Mouse (Mus musculus) liver, embryonic 16.5 days (tissue): ENCODE results near the gene Galns. TPM values are rescaled to one million over a fixed set of nuclear protein-coding genes. Genes with fewer than 3 reads are reported as not detected.
"Not testable (repeated sequence)": the region's sequence is repeated elsewhere in the genome, so short reads cannot be mapped to it uniquely, and the experiment has no call there.

Experiments used
- ATAC-seq: fragments of 200-750 bp; cut with Nextera tagmentation; 2 replicates; pipeline ENCODE4 v1.8.0; 2017; ENCODE audit warnings: low read depth, mild to moderate bottlenecking, moderate number of reproducible peaks, moderate library complexity
- H3K27ac ChIP-seq: fragments of 300-500 bp; sonication (generic); 2 replicates; pipeline ENCODE4 v1.5.1; 2014; ENCODE audit warnings: mild to moderate bottlenecking, low read length
- H3K27me3 ChIP-seq: fragments of 300-500 bp; sonication (generic); 2 replicates; pipeline ENCODE4 v1.6.1; 2014; ENCODE audit warnings: low read depth, low read length, mixed read lengths; ENCODE audit not compliant: control insufficient read depth, insufficient read depth
- H3K36me3 ChIP-seq: fragments of 300-500 bp; sonication (generic); 2 replicates; pipeline ENCODE4 v1.6.1; 2014; ENCODE audit warnings: mild to moderate bottlenecking; ENCODE audit not compliant: control insufficient read depth, insufficient read depth
- H3K4me1 ChIP-seq: fragments of 300-500 bp; sonication (generic); 2 replicates; pipeline ENCODE4 v1.6.1; 2014; ENCODE audit warnings: low read depth, low read length, mixed read lengths; ENCODE audit not compliant: control insufficient read depth
- H3K4me2 ChIP-seq: fragments of 300-500 bp; sonication (generic); 2 replicates; pipeline ENCODE4 v1.6.1; 2014; ENCODE audit warnings: low read depth, low read length, mixed read lengths
- H3K4me3 ChIP-seq: fragments of 300-500 bp; sonication (generic); 2 replicates; pipeline ENCODE4 v1.5.1; 2014; ENCODE audit warnings: low read depth, mild to moderate bottlenecking, low read length
- H3K9ac ChIP-seq: fragments of 300-500 bp; sonication (generic); 2 replicates; pipeline ENCODE4 v1.6.1; 2014; ENCODE audit warnings: low read depth, low read length
- H3K9me3 ChIP-seq: fragments of 300-500 bp; sonication (generic); replicated peaks from 2 replicates; pipeline ENCODE4 v1.6.1; 2016; ENCODE audit warnings: low read length; ENCODE audit not compliant: control insufficient read depth
- WGBS: fragments of 180-500 bp; shearing (Covaris S2); extraction: QIAGEN DNeasy Blood & Tissue Kit; methylation state at CpG from one replicate; pipeline ENCODE4 v1.1.7; 2014; ENCODE audit not compliant: insufficient replicate concordance; 5-methylcytosine and 5-hydroxymethylcytosine counted together
- polyA plus RNA-seq: library from polyadenylated mRNA; unstranded; fragments of >200 nt; fragmentation: Nextera tagmentation; extraction: Ambion mirVana; gene quantifications from 2 replicates; pipeline ENCODE4 v1.2.1, GENCODE M21; 2015

Gene Galns
- polyA plus RNA-seq, 1 experiment from 2014 or later, result 8.6 TPM

DNA sequence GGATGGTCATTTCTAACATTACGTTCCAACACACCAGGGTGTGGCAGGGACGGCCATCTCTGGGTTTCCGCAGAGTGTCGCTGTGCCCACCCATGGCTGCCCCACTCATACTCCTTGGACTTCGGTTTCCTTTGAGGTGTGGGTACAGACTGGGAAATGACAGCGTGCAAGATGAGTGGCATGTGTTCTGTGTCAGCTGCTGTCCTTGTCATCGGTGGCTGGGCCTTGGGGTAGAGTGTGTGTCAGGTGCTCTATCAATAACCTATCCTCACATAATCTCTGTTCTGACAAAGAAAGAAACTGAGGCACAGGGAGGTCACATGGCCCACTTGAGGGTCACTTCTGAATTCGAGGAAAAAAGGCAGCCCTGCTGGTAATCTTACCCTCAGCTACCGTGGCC lies 26.0 kb upstream of the Galns start:
- Histone ChIP-seq H3K9me3 (no peaks in the 10 kb centered on the region), H3K27ac (no peak overlapping the region), H3K4me3 (no peak overlapping the region), H3K27me3 (no peaks in the 10 kb centered on the region), H3K36me3 (peaks cover 5% of the 10 kb centered on the region; the same call in 1 of the 2 replicates), H3K4me1 (peaks cover 23% of the 10 kb centered on the region), H3K9ac (no peak overlapping the region), H3K4me2 (no peak overlapping the region)
- ATAC-seq, result no peak
- 87% methylated on average over 9 of the region's 9 CpGs for WGBS

DNA sequence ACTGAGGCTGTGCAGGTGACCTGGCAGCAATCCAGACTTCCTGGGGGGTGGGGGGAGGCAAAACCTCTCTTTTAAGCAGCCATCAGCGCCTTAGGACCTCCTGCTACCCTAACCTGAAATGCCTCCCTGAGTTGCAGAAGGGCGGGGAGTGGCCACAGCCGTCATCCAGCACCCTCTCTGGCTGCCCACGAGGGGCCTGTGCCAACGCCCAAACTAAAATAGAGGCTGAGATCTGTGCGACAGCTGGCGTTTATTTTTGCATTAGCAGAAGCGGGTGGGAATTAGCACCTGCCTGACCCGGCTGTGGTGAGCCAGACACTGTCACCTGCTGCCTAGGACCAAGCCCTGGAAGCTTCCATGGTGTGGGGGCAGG lies 25.5 kb upstream of the Galns start:
- no peak for ATAC-seq
- peaks cover 23% of the 10 kb centered on the region for H3K4me1 ChIP-seq
- H3K27me3 ChIP-seq, result no peaks in the 10 kb centered on the region
- peak overlapping the region; percentile 88 for H3K27ac ChIP-seq
- peaks cover 5% of the 10 kb centered on the region; the same call in 1 of the 2 replicates for H3K36me3 ChIP-seq
- H3K4me2 ChIP-seq, result peak overlapping the region; percentile 44; the same call in 1 of the 2 replicates
- no peaks in the 10 kb centered on the region for H3K9me3 ChIP-seq
- H3K9ac ChIP-seq, result no peak overlapping the region; the same call in 1 of the 2 replicates
- H3K4me3 ChIP-seq, result no peak overlapping the region
- WGBS, result 61% methylated on average over 9 of the region's 9 CpGs

DNA sequence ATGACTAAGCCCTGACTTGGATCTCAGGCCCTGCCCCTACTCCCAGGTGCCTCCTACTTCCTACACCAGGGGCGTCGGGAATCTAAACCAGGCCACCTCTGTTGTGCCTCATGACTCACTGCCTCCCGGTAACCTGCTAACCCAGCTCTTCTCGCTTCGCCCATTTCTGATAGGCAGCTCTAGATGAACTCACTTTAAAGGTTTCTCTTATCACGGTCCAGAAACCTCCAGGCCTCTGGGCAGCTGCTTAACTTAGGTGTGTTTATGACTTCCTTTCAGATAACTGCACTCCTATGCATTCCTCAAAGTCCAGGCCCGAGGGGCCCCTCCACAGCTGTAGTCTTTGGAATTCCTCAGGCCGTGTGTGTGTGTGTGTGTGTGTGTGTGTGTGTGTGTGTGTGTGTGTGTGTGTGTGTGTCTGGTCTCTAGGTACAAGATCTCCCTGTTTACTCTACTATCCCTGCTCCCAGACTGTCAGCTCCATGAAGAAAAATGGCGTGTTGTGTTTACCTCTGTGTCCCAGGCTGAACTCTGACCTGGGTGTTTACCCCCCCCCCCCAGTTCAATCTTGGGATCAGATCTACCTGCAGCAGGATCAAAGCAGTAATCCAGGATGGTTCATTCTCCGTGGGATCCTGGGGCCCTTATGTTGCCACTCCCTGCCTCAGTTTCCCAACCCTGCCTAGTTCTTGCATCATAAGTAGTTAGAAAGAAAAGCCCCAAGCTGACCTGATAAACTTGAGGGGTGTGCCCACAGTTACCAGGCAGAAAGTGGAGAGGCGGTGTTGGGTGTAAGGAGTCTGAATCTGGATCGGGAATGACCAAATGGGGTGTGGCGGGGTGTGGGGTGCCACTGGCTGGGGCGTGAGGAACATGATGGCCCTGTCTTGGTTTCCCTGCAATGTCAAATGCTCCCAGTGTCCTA lies 24.9 kb upstream of the Galns start:
- Histone ChIP-seq H3K9me3 (no peaks in the 10 kb centered on the region), H3K27ac (peak overlapping the region; percentile 88), H3K36me3 (peaks cover 5% of the 10 kb centered on the region; the same call in 1 of the 2 replicates), H3K4me2 (peak overlapping the region; percentile 44), H3K4me3 (no peak overlapping the region), H3K27me3 (no peaks in the 10 kb centered on the region), H3K9ac (peak overlapping the region; percentile 24), H3K4me1 (peaks cover 23% of the 10 kb centered on the region)
- 36% methylated on average over 14 of the region's 14 CpGs for WGBS
- ATAC-seq, result peak; percentile 90

DNA sequence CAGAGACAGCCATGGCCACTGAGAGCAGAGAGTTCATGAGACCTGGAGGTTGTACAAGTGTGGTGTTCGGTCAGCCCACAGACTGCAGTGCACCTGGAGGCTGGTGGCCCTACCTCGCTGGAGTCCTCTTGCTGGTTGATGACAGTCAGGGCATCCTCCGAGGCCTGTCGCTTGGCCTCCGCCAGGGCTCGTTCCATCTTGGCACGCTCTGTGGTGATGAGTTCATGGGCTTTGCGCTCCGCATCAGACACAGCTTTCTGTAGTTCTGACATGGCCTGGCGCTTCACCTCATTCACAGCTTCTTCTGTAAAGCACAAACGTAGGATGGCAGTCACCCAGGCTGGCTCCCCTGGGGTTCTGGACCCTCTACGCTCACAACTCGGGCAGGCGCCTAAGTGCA lies 21.9 kb upstream of the Galns start:
- no peaks in the 10 kb centered on the region for H3K9me3 ChIP-seq
- peaks cover 5% of the 10 kb centered on the region; the same call in 1 of the 2 replicates for H3K36me3 ChIP-seq
- no peak overlapping the region for H3K4me2 ChIP-seq
- no peak overlapping the region for H3K27ac ChIP-seq
- 87% methylated on average over 14 of the region's 14 CpGs for WGBS
- no peaks in the 10 kb centered on the region for H3K27me3 ChIP-seq
- ATAC-seq, result no peak
- no peak overlapping the region for H3K9ac ChIP-seq
- H3K4me3 ChIP-seq, result no peak overlapping the region
- peaks cover 23% of the 10 kb centered on the region for H3K4me1 ChIP-seq

DNA sequence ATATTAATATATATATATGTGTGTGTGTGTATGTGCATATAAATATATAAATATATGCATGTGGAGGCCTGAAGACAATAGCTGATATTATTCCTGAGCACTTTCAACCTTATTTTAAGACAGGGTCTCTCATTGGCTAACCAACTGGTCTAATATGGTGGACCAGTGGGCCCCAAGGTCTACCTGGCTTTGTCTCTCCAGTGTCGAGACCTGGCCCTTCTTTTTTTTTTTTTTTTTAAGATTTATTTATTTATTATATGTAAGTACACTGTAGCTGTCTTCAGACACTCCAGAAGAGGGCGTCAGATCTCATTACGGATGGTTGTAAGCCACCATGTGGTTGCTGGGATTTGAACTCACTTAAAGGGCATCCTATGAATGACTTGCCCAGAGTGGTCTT lies 20.9 kb upstream of the Galns start:
- WGBS, result 48% methylated on average over 3 of the region's 3 CpGs
- H3K27me3 ChIP-seq, H3K4me2 ChIP-seq, H3K9me3 ChIP-seq, H3K4me3 ChIP-seq, H3K9ac ChIP-seq, ATAC-seq, H3K36me3 ChIP-seq, H3K27ac ChIP-seq: not testable (repeated sequence)
- peaks cover 18% of the 10 kb centered on the region for H3K4me1 ChIP-seq

DNA sequence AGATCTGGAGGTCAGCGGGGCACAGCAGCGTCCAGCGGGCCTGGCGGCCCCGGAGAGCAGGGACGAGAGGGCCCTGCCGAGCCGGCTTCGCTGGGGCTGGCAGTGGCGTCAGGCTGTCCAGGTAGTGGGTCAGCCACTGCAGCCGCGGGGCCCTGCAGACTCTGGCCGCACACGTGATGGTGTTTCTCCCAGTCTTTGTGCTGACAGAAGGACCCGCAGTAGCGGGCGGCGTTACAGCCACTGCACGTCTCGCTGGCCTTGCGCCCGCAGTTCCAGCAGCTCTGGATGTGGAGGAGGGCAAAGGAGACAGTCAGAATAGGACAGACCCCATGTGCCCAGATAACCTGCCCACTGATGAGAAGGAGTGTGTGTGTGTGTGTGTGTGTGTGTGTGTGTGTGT lies 19.4 kb upstream of the Galns start:
- Histone ChIP-seq H3K27ac (no peak overlapping the region), H3K9ac (no peak overlapping the region), H3K4me2 (no peak overlapping the region), H3K9me3 (no peaks in the 10 kb centered on the region), H3K4me1 (peaks cover 5% of the 10 kb centered on the region), H3K27me3 (no peaks in the 10 kb centered on the region), H3K36me3 (peaks cover 5% of the 10 kb centered on the region; the same call in 1 of the 2 replicates), H3K4me3 (no peak overlapping the region)
- 77% methylated on average over 22 of the region's 22 CpGs for WGBS
- ATAC-seq, result no peak; the same call in 1 of the 2 replicates

DNA sequence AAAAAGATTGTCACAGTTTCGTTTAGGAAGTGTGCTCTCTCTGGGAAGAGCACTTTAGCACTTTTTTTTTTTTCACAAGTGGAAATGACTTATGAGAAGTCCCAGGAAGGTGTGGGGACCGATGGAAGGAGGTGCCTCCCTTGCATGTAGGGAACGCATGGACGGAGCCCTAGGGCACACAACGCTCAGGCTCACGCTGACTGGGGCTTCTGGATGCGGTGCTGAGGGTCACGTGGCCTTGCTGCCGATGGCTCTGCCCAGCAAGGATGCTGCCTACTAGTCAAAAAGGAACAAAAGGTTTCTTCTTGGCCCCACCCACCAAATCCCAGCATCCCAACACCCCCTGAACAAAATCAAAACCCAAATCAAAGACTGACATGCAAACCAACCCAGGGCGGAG lies 18.1 kb upstream of the Galns start:
- Histone ChIP-seq H3K27ac (no peak overlapping the region), H3K4me2 (no peak overlapping the region), H3K36me3 (peaks cover 3% of the 10 kb centered on the region; the same call in 1 of the 2 replicates), H3K9ac (no peak overlapping the region), H3K4me3 (no peak overlapping the region), H3K27me3 (no peaks in the 10 kb centered on the region), H3K9me3 (no peaks in the 10 kb centered on the region), H3K4me1 (no peaks in the 10 kb centered on the region)
- ATAC-seq, result no peak
- 79% methylated on average over 10 of the region's 10 CpGs for WGBS

DNA sequence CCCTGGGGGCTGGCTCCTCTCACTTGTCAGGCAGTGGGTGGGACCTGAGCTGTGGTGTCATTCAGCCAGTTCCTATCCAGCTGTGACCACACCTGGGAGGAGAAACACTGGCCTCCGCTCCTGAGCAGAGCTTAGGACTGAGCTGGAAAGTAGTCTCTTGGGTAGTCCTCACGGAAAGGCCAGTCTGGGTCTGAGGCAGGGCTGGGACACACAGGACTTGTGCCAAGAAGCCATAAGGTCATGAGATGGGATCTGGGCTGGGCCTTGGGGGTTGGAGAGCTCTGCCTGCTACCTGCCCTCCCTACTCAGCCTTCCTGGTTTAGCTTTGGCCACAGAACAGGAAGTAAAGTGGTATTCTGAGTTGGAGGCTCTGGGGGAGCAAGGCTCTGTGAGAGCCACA lies 15.6 kb upstream of the Galns start:
- no peaks in the 10 kb centered on the region for H3K36me3 ChIP-seq
- H3K27me3 ChIP-seq, result no peaks in the 10 kb centered on the region
- WGBS, result 71% methylated on average over 2 of the region's 2 CpGs
- ATAC-seq, result no peak
- H3K9ac ChIP-seq, result no peak overlapping the region
- no peak overlapping the region for H3K27ac ChIP-seq
- H3K9me3 ChIP-seq, result no peaks in the 10 kb centered on the region
- no peak overlapping the region for H3K4me3 ChIP-seq
- H3K4me2 ChIP-seq, result no peak overlapping the region
- H3K4me1 ChIP-seq, result no peaks in the 10 kb centered on the region

DNA sequence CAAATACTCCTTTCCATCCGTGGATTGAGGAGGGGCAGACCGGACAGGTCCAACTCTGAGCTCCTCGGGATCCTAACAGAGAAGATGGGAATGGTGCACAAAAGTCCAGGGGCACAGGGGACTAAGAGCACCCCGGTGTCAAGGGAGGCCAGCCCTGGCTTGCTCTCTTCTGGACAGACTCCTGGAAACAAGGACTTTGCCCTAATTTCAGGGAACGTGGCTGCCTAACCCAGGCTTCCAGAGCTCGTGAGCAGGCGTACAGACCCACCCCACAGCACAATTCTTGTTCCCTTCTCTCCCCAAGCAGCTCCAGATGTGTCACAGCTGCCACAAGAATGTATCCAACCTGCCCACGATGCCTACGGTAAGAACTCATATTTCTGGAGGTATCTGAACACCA lies 14.5 kb upstream of the Galns start:
- no peak overlapping the region for H3K9ac ChIP-seq
- 63% methylated on average over 9 of the region's 9 CpGs for WGBS

More for the DNA sequence above, 14.5 kb upstream of the Galns start:
- Histone ChIP-seq H3K4me1 (no peaks in the 10 kb centered on the region), H3K4me3 (no peak overlapping the region), H3K36me3 (no peaks in the 10 kb centered on the region), H3K4me2 (no peak overlapping the region), H3K27ac (no peak overlapping the region), H3K9me3 (no peaks in the 10 kb centered on the region), H3K27me3 (no peaks in the 10 kb centered on the region)
- no peak for ATAC-seq
